Mouse (Mus musculus) effector memory CD4-positive, alpha-beta T cell, adult 5 months (primary cell): Measurements from ENCODE around the gene Rpl10-ps3. TPM values are rescaled to one million over a fixed set of nuclear protein-coding genes. Genes with fewer than 3 reads are reported as not detected.

Source experiments
- polyA plus RNA-seq: library from polyadenylated mRNA; unstranded; fragments of 100-300 nt; shearing (Covaris generic); gene quantifications from one replicate; pipeline ENCODE4 v1.2.1, GENCODE M21; 2017

Rpl10-ps3 gene
- polyA plus RNA-seq = 685 TPM

GRCm38 (mm10) chr9:50344868-50345267, at the start of gene Rpl10-ps3:
Gene Rpl10-ps3 (minus strand): TSS chr9:50344968.

Other genes starting within 250 kb of the Rpl10-ps3 start
- gene Plet1, start 149.6 kb upstream of the Rpl10-ps3 start, polyA plus RNA-seq = not detected
- gene Pts, start 183.8 kb upstream of the Rpl10-ps3 start, polyA plus RNA-seq = 52.5 TPM
- 3.7 TPM for gene Il18, start 209.9 kb upstream of the Rpl10-ps3 start, polyA plus RNA-seq
- 0.17 TPM for gene Bco2, start 210.2 kb upstream of the Rpl10-ps3 start, polyA plus RNA-seq
- not detected for gene Tex12, start 216.4 kb upstream of the Rpl10-ps3 start, polyA plus RNA-seq